Mouse (Mus musculus): ENCODE measurements around the gene Pgam1.

DNA sequence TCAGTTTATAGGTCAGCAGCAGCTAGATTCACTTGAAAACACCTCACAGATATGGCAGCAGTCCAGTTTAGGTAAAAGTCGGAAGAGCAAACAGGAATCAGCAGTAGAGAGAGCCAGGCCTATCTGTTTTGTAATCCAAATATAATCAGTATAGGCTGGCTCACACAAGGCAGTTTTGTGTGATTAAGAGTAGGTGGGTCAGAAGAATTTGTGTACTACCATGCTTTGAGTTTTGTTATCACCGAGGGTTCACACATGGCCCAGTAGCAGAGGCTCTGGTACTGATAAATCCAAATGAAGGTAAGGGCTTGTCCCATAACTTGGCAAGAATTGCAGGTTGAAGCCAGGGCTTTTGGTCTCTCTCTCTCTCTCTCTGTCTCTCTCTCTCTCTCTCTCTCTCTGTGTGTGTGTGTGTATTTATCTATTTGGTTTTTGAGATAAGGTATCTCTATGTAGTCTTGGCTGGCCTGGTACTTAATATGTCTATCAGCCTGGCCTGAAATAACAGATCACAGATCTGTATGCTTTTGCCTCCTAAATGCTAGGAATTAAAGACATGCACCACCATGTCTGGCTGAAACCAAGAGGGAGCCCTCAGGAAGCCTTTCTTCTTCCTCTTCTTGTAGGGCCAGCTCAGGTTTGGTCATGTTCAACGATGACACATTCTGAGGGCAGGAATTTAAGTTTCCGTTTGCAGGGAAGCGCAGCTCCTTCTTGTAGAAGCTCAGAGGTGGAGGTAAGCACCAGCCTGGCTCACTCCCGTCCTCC lies 5.2 kb upstream of the Pgam1 start:
- TF ChIP-seq CTCF (IDR thresholded peaks at IDR 0.05) (no peak), EP300 (IDR thresholded peaks at IDR 0.05) (no peak)
